Mouse (Mus musculus) neural tube, embryonic 11.5 days (tissue): Measurements from ENCODE around the gene Zfand6. TPM values are rescaled to one million over a fixed set of nuclear protein-coding genes. Genes with fewer than 3 reads are reported as not detected.

ENCODE experiments used
- ATAC-seq: fragments of 200-750 bp; cut with Nextera tagmentation; 2 replicates; pipeline ENCODE4 v1.8.0; 2017; ENCODE audit warnings: moderate number of reproducible peaks, mild to moderate bottlenecking, moderate TSS enrichment, moderate library complexity; ENCODE audit not compliant: insufficient read depth, low FRiP score, low TSS enrichment
- DNase-seq: peaks from one replicate; pipeline ENCODE4 v3.0.0-alpha.2; 2015; ENCODE audit warnings: low spot score
- H3K27ac ChIP-seq: fragments of 300-500 bp; sonication (generic); 2 replicates; pipeline ENCODE4 v1.5.1; 2014; ENCODE audit warnings: low read depth, mild to moderate bottlenecking, low read length
- H3K27me3 ChIP-seq: fragments of 300-500 bp; sonication (generic); 2 replicates; pipeline ENCODE4 v1.6.1; 2014; ENCODE audit warnings: mild to moderate bottlenecking, low read length, mixed read lengths; ENCODE audit not compliant: control insufficient read depth, insufficient read depth
- H3K36me3 ChIP-seq: fragments of 300-500 bp; sonication (generic); 2 replicates; pipeline ENCODE4 v1.6.1; 2014; ENCODE audit warnings: mild to moderate bottlenecking, low read length, moderate library complexity, mixed read lengths; ENCODE audit not compliant: control insufficient read depth, insufficient read depth
- H3K4me1 ChIP-seq: fragments of 300-500 bp; sonication (generic); 2 replicates; pipeline ENCODE4 v1.6.1; 2014; ENCODE audit warnings: low read length, mixed read lengths; ENCODE audit not compliant: control insufficient read depth, insufficient read depth
- H3K4me2 ChIP-seq: fragments of 300-500 bp; sonication (generic); 2 replicates; pipeline ENCODE4 v1.6.1; 2014; ENCODE audit warnings: low read depth, mild to moderate bottlenecking, moderate library complexity
- H3K4me3 ChIP-seq: fragments of 300-500 bp; sonication (generic); 2 replicates; pipeline ENCODE4 v1.5.1; 2014; ENCODE audit warnings: low read depth, low read length
- H3K9ac ChIP-seq: fragments of 300-500 bp; sonication (generic); 2 replicates; pipeline ENCODE4 v1.6.1; 2014; ENCODE audit warnings: mild to moderate bottlenecking, low read length
- H3K9me3 ChIP-seq: fragments of 300-500 bp; sonication (generic); 2 replicates; pipeline ENCODE4 v1.6.1; 2016; ENCODE audit warnings: low read length; ENCODE audit not compliant: control insufficient read depth
- WGBS: fragments of 180-500 bp; shearing (Covaris S2); extraction: QIAGEN DNeasy Blood & Tissue Kit; methylation state at CpG from one replicate; pipeline ENCODE4 v1.1.7; 2014; 5-methylcytosine and 5-hydroxymethylcytosine counted together
- polyA plus RNA-seq: library from polyadenylated mRNA; unstranded; fragments of >200 nt; fragmentation: Nextera tagmentation; extraction: Ambion mirVana; gene quantifications from 2 replicates; pipeline ENCODE4 v1.2.1, GENCODE M21; 2014

Zfand6 gene
- polyA plus RNA-seq, 1 experiment from 2014 or later = 202 TPM

DNA sequence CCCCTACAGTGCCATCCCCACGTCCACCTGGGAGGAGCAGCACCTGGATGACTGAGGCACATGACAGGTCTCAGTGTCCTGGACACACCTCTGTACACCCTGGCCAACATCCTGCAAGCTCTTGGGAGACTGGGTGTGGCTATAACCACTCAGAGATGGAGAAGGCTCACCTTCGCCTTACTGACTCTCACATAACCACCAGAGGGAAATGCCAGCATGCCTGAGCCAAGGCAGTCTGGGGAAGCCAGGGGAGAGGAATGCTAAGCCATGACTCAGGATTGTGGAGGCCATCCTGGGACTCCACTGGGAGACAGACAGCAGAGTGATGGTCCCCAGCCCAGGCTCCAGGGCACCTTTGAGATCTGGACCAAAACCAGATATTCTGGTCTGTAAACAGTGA, 112.7 kb downstream of the Zfand6 start:
- 81% methylated on average over 2 of the region's 2 CpGs for WGBS
- Histone ChIP-seq H3K4me2 (no peak overlapping the region), H3K9ac (no peak overlapping the region), H3K4me3 (no peak overlapping the region), H3K27ac (no peak overlapping the region), H3K27me3 (no peaks in the 10 kb centered on the region), H3K36me3 (no peaks in the 10 kb centered on the region), H3K9me3 (no peaks in the 10 kb centered on the region), H3K4me1 (no peaks in the 10 kb centered on the region)
- DNase-seq (no peak), ATAC-seq (no peak)

DNA sequence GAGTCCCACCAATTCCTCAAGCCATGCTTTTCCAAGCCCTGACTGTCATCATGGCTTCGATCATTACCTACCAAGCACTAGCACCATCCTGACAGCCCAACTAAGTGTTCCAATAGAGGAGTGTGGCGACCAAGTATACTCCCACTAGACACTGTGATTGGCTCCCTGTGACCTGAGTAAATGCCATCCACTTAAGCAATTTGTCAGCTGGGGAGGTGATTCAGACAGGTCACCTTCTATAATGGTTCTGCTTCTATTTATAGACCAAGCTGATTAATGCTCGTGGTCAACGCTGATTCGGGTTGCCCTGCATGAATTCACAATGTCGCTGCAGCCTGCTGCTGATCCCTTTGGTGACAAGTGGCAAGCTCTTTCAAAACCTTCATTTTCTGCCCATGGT, 123.6 kb downstream of the Zfand6 start:
- Histone ChIP-seq H3K36me3 (no peaks in the 10 kb centered on the region), H3K4me1 (no peaks in the 10 kb centered on the region), H3K27ac (no peak overlapping the region), H3K4me2 (no peak overlapping the region), H3K9me3 (no peaks in the 10 kb centered on the region), H3K9ac (no peak overlapping the region), H3K4me3 (no peak overlapping the region), H3K27me3 (no peaks in the 10 kb centered on the region)
- 78% methylated on average over 6 of the region's 6 CpGs for WGBS
- DNase-seq (no peak), ATAC-seq (no peak)

DNA sequence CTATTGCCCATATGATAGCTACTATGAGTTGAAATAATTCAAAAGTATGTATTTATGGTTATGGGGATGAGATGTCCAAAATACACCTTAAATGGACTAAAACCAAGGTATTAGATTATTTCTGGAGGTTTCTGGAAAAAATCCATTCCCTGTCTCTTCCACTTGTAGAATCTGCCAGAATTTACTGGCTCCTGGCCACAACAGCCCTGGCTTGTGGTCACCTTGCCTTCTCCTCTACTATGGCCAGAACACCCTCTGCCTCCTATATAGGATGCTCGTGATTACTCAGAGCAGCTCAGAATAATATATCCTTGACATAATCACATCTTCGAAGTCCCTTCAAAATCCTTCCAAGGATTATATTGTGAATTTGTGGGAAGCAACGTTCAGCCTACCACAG, 125.5 kb downstream of the Zfand6 start:
- ATAC-seq = no peak
- DNase-seq = no peak
- 87% methylated on average over 3 of the region's 3 CpGs for WGBS

More for the DNA sequence above, 125.5 kb downstream of the Zfand6 start:
- H3K9ac ChIP-seq = no peak overlapping the region
- no peaks in the 10 kb centered on the region for H3K27me3 ChIP-seq
- no peak overlapping the region for H3K4me2 ChIP-seq
- H3K36me3 ChIP-seq = no peaks in the 10 kb centered on the region
- H3K4me1 ChIP-seq = no peaks in the 10 kb centered on the region
- no peak overlapping the region for H3K4me3 ChIP-seq
- no peak overlapping the region for H3K27ac ChIP-seq
- no peaks in the 10 kb centered on the region for H3K9me3 ChIP-seq

Other genes starting within 250 kb of the Zfand6 start
- gene Gm2115, start 161.0 kb downstream of the Zfand6 start, polyA plus RNA-seq = 0.07 and 0.11 TPM in 2 replicates
- 2.4 and 2.8 TPM in 2 replicates for gene Fah, start 83.2 kb downstream of the Zfand6 start, polyA plus RNA-seq
- not detected in 2 replicates for gene Olfr291, start 163.6 kb upstream of the Zfand6 start, polyA plus RNA-seq